Mouse (Mus musculus) midbrain, embryonic 10.5 days (tissue): ENCODE measurements around the gene Smc4. TPM values are rescaled to one million over a fixed set of nuclear protein-coding genes. Genes with fewer than 3 reads are reported as not detected.

Experiments
- DNase-seq: peaks from one replicate; pipeline ENCODE4 v3.0.0-alpha.2; 2017; ENCODE audit warnings: low spot score
- H3K27ac ChIP-seq: fragments of 300-500 bp; sonication (generic); replicated peaks from 2 replicates; pipeline ENCODE4 v1.5.1; 2016; ENCODE audit warnings: mild to moderate bottlenecking
- H3K27me3 ChIP-seq: fragments of 300-500 bp; sonication (generic); 2 replicates; pipeline ENCODE4 v1.6.1; 2016; ENCODE audit warnings: low read depth, mild to moderate bottlenecking; ENCODE audit not compliant: poor library complexity, severe bottlenecking
- H3K36me3 ChIP-seq: fragments of 300-500 bp; sonication (generic); 2 replicates; pipeline ENCODE4 v1.6.1; 2016; ENCODE audit warnings: mild to moderate bottlenecking, moderate library complexity
- H3K4me1 ChIP-seq: fragments of 300-500 bp; sonication (generic); 2 replicates; pipeline ENCODE4 v1.6.1; 2016
- H3K4me3 ChIP-seq: fragments of 300-500 bp; sonication (generic); 2 replicates; pipeline ENCODE4 v1.5.1; 2016; ENCODE audit warnings: mild to moderate bottlenecking, moderate library complexity
- H3K9me3 ChIP-seq: fragments of 300-500 bp; sonication (generic); replicated peaks from 2 replicates; pipeline ENCODE4 v1.6.1; 2016; ENCODE audit warnings: mild to moderate bottlenecking
- WGBS: fragments of 180-500 bp; shearing (Covaris S2); methylation state at CpG from one replicate; pipeline ENCODE4 v1.1.7; 2016; 5-methylcytosine and 5-hydroxymethylcytosine counted together
- polyA plus RNA-seq: library from polyadenylated mRNA; unstranded; fragments of >200 nt; fragmentation: Nextera tagmentation; extraction: Ambion mirVana; gene quantifications from 2 replicates; pipeline ENCODE4 v1.2.1, GENCODE M21; 2016

The Smc4 gene
- polyA plus RNA-seq, 1 experiment from 2014 or later = 180 TPM

DNA sequence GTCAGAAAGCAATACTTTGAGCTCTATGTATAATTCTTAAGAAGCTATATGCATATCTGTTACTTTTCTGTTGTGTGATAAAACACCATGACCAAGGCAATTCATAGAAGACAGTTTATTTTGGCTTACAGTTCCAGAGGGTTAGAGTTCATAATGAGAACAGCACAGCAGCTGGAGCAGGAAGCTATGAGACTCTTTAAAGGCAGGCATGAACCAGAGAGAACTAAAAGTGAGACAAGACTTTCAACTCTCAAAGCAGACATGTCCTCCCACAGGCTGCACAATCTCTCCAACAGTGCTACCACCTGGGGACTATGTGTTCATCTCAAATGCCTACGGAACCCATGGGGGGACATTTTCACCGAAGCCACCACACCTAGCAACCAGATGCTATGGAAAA, 35.6 kb downstream of the Smc4 start:
- no peaks in the 10 kb centered on the region; the same call in 1 of the 2 replicates for H3K9me3 ChIP-seq
- H3K36me3 ChIP-seq = peaks cover 81% of the 10 kb centered on the region
- no peaks in the 10 kb centered on the region for H3K27me3 ChIP-seq
- no peak overlapping the region for H3K27ac ChIP-seq
- H3K4me1 ChIP-seq = peaks cover 36% of the 10 kb centered on the region
- no peak for DNase-seq
- peak overlapping the region; percentile 92 for H3K4me3 ChIP-seq
- WGBS = 88% methylated on average over 2 of the region's 2 CpGs

DNA sequence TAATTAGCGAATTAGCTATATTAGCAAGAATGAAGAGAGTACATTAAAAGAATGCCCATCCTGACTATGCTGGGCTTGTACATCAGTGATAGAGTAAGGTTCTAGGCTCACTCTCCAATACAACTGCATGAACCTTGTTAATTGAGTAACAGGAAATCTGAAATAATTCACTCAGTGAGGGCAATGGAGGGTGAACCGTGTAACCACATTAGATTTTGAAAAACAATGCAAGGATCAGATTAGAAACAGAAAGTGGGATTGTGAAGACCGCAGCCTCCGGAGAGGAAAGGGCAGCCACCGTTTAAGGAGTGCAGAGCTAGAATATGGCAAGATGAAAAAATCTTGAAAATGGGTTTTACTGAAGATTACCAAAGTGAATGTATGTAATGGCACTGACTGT, 36.8 kb downstream of the Smc4 start:
- H3K4me3 ChIP-seq = peak overlapping the region; percentile 92
- H3K36me3 ChIP-seq = peaks cover 69% of the 10 kb centered on the region
- no peak for DNase-seq

DNA sequence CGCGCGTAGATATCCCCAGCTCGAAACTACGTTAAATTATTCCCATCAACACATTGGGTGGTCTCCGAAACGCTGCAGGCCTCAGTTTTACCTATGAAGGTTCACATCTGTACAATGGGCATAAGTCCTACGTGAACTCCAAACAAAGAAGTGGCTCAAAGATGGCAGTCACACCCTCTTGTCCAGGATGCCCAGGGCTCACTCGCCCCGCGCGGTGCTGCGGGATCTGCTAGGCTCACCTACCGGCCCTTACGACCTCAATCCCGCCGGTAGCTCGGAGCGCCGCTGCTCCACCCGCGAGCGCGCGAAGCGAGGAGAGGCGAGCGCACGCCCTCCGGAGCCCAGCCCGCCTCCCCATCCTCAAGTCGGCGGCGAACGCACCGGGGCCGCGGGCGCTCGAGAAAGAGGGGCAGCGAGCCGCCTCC, 39.6 kb downstream of the Smc4 start:
- Histone ChIP-seq H3K27ac (peak overlapping the region; percentile 100), H3K4me3 (peak overlapping the region; percentile 92), H3K9me3 (no peaks in the 10 kb centered on the region; the same call in 1 of the 2 replicates), H3K36me3 (peaks cover 40% of the 10 kb centered on the region), H3K27me3 (no peaks in the 10 kb centered on the region; the same call in 1 of the 2 replicates), H3K4me1 (peaks cover 48% of the 10 kb centered on the region)
- no peak for DNase-seq
- under 1% methylated on average over 41 of the region's 42 CpGs for WGBS

More for the DNA sequence above, 36.8 kb downstream of the Smc4 start:
- Histone ChIP-seq H3K4me1 (peaks cover 48% of the 10 kb centered on the region), H3K9me3 (no peaks in the 10 kb centered on the region; the same call in 1 of the 2 replicates), H3K27ac (no peak overlapping the region), H3K27me3 (no peaks in the 10 kb centered on the region)
- 83% methylated on average over 5 of the region's 5 CpGs for WGBS

DNA sequence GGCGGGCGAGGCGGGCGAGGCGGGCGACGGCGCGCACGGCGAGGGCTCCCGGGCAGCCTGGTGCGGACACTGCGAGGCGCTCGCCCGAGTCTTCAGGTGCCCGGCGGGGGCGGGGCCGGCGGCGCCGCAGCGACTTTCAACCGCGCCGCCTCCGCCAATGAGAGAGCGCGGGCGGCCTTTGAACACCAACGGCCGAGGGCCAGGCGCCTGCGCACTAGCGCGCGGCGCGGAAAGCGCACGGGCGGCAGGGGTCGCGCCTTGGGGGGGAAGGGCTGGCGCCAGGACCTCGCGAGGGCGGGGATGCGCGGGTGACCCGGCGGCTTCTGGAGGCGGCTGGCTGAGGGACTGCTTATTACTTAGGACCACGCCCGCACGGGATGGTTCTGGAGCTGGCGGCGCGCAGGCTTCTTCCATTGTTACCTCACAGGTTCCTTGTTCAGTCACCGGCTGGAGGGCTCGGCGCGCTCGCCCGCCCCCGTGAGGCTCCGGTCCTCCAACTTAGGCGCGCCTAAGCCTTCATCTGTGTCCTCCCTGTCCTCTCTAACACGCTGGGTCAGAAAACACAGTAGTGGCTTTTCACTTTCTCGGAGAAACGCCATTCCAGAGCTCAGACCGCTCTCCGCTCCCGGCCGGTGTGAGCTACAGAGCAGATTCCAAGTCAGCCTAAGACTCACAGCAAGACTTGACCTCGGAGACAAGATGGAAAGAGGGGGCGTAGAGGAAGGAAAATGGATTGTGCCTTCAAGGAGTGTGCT, 40.3 kb downstream of the Smc4 start, which contains the start of gene Trim59:
Trim59 (minus strand) TSS at position 111 of the 755 bp plus-strand sequence.
- DNase-seq = peak; percentile 96
- peaks cover 48% of the 10 kb centered on the region for H3K4me1 ChIP-seq
- under 1% methylated on average over 80 of the region's 80 CpGs for WGBS
- peak within 1 kb of the TSS; percentile 100 for H3K27ac ChIP-seq
- H3K9me3 ChIP-seq = no peaks in the 10 kb centered on the region; the same call in 1 of the 2 replicates
- peaks cover 34% of the 10 kb centered on the region for H3K36me3 ChIP-seq
- no peaks in the 10 kb centered on the region; the same call in 1 of the 2 replicates for H3K27me3 ChIP-seq
- peak within 1 kb of the TSS; percentile 92 for H3K4me3 ChIP-seq

DNA sequence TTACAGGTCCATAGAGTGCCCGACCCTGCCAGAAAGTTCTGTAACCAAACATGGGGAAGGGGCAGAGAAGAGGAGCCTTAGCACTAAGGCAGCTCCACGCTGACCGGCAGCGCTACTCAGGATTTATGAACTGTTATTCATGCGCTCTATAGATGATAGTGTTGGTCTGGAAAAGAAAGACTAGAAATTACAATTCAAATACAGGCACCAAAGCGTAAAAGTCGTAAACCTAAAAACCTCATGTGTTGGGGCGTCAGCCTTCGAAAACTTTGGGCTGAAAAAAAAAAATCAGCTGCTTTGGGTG, 40.8 kb downstream of the Smc4 start:
- WGBS = 7% methylated on average over 9 of the region's 9 CpGs
- no peak for DNase-seq
- Histone ChIP-seq H3K9me3 (no peaks in the 10 kb centered on the region; the same call in 1 of the 2 replicates), H3K4me1 (peaks cover 45% of the 10 kb centered on the region), H3K27me3 (no peaks in the 10 kb centered on the region; the same call in 1 of the 2 replicates), H3K27ac (peak overlapping the region; percentile 100), H3K36me3 (peaks cover 29% of the 10 kb centered on the region), H3K4me3 (peak overlapping the region; percentile 92)

DNA sequence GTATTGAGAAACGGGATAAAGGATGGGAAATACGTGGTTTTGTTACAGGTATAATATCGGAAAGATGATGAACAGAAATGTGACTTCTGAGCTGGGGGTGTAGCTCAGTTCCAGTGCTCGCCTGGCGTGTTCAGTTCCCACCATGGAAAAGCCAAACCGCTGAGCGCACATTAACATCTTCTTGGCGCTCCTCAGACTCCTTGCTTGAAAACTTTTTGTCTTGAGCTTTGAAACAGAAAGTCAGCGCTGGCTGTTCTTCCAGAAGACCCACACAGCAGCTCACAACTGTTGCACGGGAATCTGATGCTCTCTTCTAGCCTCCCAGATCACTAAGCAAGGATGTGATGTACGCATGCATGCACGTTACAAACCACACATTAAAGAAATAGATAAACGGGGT, 41.2 kb downstream of the Smc4 start:
- WGBS = 19% methylated on average over 13 of the region's 13 CpGs
- H3K36me3 ChIP-seq = peaks cover 25% of the 10 kb centered on the region
- H3K4me3 ChIP-seq = peak overlapping the region; percentile 92
- peak overlapping the region; percentile 100 for H3K27ac ChIP-seq
- no peaks in the 10 kb centered on the region for H3K9me3 ChIP-seq
- H3K27me3 ChIP-seq = no peaks in the 10 kb centered on the region; the same call in 1 of the 2 replicates
- H3K4me1 ChIP-seq = peaks cover 41% of the 10 kb centered on the region
- peak; percentile 37 for DNase-seq

DNA sequence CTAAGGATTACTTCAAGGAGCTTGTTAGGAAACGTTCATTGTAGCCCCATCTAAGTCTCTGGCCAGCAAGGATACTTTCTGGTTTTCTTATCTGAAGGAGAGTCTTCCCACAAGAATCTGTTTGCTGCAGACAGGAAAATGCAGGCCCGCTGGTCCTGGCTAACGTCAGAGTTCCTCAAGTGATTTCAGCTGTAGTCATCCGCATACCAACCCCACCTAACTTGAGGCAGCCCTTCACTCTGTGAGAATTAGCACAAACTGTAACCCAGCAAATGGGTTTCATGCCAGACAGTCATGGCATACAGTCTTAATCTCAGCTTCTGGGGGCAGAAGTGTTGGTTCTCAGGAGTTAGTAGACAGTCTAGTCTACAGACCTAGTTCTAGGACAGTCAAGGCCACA, 42.0 kb downstream of the Smc4 start:
- Histone ChIP-seq H3K27ac (peak overlapping the region; percentile 100; the same call in 1 of the 2 replicates), H3K9me3 (no peaks in the 10 kb centered on the region), H3K4me3 (no peak overlapping the region), H3K4me1 (peaks cover 33% of the 10 kb centered on the region), H3K27me3 (no peaks in the 10 kb centered on the region; the same call in 1 of the 2 replicates), H3K36me3 (peaks cover 17% of the 10 kb centered on the region)
- DNase-seq = no peak
- WGBS = 69% methylated on average over 4 of the region's 4 CpGs

DNA sequence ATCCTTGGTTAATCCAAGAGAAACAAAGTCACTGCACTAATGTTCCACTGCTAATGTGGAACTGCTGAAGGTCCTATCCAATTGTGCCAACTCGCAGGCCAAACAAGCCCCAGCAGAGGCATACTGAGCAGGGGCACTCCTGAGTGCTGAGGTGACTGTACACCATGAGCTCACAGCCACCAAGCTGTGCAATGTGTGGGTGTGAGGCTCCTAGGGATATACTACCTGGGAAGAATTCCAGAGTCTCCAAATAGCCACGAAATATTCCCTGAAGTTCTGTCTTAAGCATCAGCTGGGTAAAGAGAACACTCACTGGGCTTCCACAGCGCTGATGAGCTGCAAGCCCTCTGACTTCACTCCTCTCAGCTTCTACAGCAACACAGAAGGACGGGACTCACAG, 43.1 kb downstream of the Smc4 start:
- no peaks in the 10 kb centered on the region for H3K9me3 ChIP-seq
- H3K36me3 ChIP-seq = peaks cover 6% of the 10 kb centered on the region
- DNase-seq = no peak
- H3K4me3 ChIP-seq = no peak overlapping the region
- WGBS = 77% methylated on average over 4 of the region's 4 CpGs
- no peak overlapping the region for H3K27ac ChIP-seq
- peaks cover 21% of the 10 kb centered on the region for H3K4me1 ChIP-seq
- H3K27me3 ChIP-seq = no peaks in the 10 kb centered on the region; the same call in 1 of the 2 replicates

DNA sequence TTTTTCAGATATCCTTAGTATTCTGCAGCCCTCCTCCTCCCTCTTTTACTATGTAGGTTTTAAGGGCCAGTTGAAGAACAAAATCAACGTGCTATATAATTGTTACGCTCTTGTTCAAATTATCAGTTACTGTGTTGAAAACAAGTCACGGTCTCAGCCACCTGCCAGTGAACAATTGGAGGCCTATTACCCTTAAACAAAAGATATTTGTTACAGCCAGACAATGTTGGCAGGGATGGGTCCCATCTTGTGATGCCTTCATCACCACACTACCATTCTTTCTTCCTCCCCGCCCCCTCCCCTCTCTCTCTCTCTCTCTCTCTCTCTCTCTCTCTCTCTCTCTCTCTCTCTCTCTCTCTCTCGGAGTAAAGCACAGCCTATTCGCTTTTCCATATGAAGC, 44.5 kb downstream of the Smc4 start:
- WGBS = 84% methylated on average over 6 of the region's 6 CpGs
- Histone ChIP-seq H3K27me3 (no peaks in the 10 kb centered on the region; the same call in 1 of the 2 replicates), H3K27ac (no peak overlapping the region), H3K36me3 (no peaks in the 10 kb centered on the region), H3K9me3 (no peaks in the 10 kb centered on the region), H3K4me3 (no peak overlapping the region), H3K4me1 (peaks cover 15% of the 10 kb centered on the region)
- DNase-seq = no peak

DNA sequence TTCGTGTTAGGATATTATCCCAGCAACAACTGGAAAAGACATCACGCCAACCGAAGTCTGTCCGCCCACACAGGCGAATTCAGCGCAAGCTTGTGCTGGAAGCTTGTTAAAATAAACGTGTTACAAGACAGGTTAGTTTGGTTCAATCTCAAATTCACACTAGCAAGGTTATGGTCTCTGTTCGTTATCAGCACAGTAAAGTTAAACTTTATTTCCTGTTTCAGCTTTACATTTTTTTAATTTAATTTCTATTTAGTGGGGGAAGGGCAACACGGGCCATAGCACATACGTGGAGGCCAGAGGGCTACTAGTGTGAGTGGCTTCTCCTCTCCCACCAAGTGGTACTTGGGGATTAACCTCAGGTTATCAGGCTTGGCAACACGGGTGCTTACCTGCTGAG, 47.4 kb downstream of the Smc4 start:
- Histone ChIP-seq H3K4me1 (no peaks in the 10 kb centered on the region), H3K4me3 (no peak overlapping the region), H3K36me3 (no peaks in the 10 kb centered on the region), H3K27me3 (no peaks in the 10 kb centered on the region; the same call in 1 of the 2 replicates), H3K27ac (no peak overlapping the region), H3K9me3 (no peaks in the 10 kb centered on the region)
- WGBS = 91% methylated on average over 11 of the region's 11 CpGs
- no peak for DNase-seq

DNA sequence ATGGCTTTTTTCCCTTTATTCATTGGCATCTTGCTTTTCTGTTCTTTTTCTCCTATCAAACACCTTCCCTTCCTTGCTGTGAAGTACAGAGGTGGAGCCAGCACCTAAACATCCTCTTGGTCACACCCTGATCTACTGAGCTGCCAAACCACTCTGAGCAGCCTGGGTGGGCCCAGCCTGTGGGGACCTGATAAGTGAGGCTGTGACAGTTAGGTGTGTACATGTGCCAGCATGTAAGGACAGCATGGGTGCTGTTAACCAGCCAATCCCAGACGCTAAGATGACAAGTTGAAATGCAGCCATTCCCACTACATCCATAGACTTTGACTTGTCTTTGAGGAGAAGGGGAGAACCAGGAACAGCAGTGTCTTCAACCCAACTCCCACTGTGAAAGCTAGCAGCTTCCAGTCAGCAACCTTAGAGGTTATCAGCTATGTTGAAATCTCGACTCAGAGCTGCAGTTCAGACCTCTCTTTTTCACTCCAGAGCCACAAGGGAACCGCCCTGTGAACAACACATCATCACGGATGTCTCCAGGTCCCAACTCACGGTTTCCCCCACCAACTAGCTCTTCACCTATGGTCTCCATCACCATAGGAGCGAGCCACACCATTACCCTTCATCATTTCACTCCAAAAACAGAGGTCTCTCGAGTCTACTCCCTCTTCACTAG, 50.4 kb downstream of the Smc4 start:
- Histone ChIP-seq H3K36me3 (no peaks in the 10 kb centered on the region), H3K4me3 (no peak overlapping the region), H3K27me3 (no peaks in the 10 kb centered on the region), H3K4me1 (no peaks in the 10 kb centered on the region), H3K27ac (no peak overlapping the region), H3K9me3 (no peaks in the 10 kb centered on the region)
- DNase-seq = no peak
- 86% methylated on average over 7 of the region's 7 CpGs for WGBS

DNA sequence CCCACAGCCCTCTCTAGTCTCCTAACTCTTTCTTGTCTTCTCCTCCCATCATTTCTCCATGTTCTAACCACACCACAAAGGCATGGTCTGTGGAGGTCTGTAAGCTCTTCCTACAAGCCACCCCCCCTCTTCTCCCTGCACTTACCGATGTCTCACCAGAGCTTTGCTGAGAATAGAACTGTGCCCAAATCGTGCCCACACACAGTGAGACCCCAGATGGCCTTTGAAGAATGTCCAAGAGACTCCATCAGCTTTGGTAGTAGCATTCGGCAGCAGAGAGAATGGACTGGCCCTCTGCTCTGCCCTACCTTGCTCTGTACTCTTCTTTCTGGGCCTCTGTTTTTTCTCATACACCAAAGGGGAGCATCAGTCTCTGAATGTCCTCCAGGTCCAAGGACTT, 51.3 kb downstream of the Smc4 start:
- Histone ChIP-seq H3K9me3 (no peaks in the 10 kb centered on the region), H3K4me3 (no peak overlapping the region), H3K27me3 (no peaks in the 10 kb centered on the region), H3K27ac (no peak overlapping the region), H3K4me1 (no peaks in the 10 kb centered on the region), H3K36me3 (no peaks in the 10 kb centered on the region)
- 91% methylated on average over 3 of the region's 3 CpGs for WGBS
- no peak for DNase-seq

DNA sequence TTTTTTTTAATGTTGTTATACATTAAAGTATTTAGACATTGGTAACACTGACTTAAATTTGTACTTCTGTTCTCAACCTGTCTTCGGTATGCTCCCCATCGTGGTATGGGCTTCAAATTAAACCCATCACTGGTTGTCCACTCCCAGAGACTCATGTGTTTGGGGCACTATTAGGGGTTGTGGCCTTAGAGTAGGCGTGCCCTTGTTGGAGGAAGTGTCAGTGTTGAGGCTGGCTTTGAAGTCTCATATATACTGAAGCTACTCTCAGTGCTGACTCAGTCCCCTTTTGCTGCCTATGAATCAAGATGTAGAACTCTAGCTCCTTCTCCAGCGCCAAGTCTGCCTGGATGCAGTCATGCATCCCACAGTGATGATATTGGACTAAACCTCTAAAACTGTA, 56.1 kb downstream of the Smc4 start:
- Histone ChIP-seq H3K27ac (no peak overlapping the region), H3K4me1 (no peaks in the 10 kb centered on the region), H3K36me3 (no peaks in the 10 kb centered on the region), H3K4me3 (no peak overlapping the region), H3K9me3 (no peaks in the 10 kb centered on the region), H3K27me3 (no peaks in the 10 kb centered on the region)
- DNase-seq = no peak
- WGBS = 95% methylated on average over 4 of the region's 4 CpGs
